Mouse (Mus musculus) embryonic facial prominence, embryonic 14.5 days (tissue): ENCODE measurements at regions not wholly inside any gene's neighbourhood (a gene's known extent, or its start where the extent isn't known, plus 50 kb on each side); places are given as distances from the start of the nearest gene placed in this dataset.

ENCODE experiments used
- ATAC-seq: fragments of 200-750 bp; cut with Nextera tagmentation; 2 replicates; pipeline ENCODE4 v1.8.0; 2017; ENCODE audit warnings: low read depth, moderate number of reproducible peaks, moderate TSS enrichment
- DNase-seq: peaks from one replicate; pipeline ENCODE4 v3.0.0-alpha.2; 2015; ENCODE audit warnings: low spot score
- H3K27ac ChIP-seq: fragments of 300-500 bp; sonication (generic); replicated peaks from 2 replicates; pipeline ENCODE4 v1.5.1; 2014; ENCODE audit warnings: low read depth, mild to moderate bottlenecking, low read length, moderate library complexity
- H3K27me3 ChIP-seq: fragments of 300-500 bp; sonication (generic); replicated peaks from 2 replicates; pipeline ENCODE4 v1.6.1; 2014; ENCODE audit warnings: low read length; ENCODE audit not compliant: control insufficient read depth, insufficient read depth
- H3K36me3 ChIP-seq: fragments of 300-500 bp; sonication (generic); 2 replicates; pipeline ENCODE4 v1.6.1; 2014; ENCODE audit warnings: low read length, mixed read lengths; ENCODE audit not compliant: control insufficient read depth, insufficient read depth
- H3K4me1 ChIP-seq: fragments of 300-500 bp; sonication (generic); 2 replicates; pipeline ENCODE4 v1.6.1; 2014; ENCODE audit warnings: antibody characterized with exemption, low read length; ENCODE audit not compliant: control insufficient read depth, insufficient read depth
- H3K4me2 ChIP-seq: fragments of 300-500 bp; sonication (generic); 2 replicates; pipeline ENCODE4 v1.6.1; 2014; ENCODE audit warnings: low read depth, mild to moderate bottlenecking, low read length, moderate library complexity, mixed read lengths
- H3K4me3 ChIP-seq: fragments of 300-500 bp; sonication (generic); 2 replicates; pipeline ENCODE4 v1.5.1; 2014; ENCODE audit warnings: low read depth, mild to moderate bottlenecking, low read length
- H3K9ac ChIP-seq: fragments of 300-500 bp; sonication (generic); 2 replicates; pipeline ENCODE4 v1.6.1; 2014; ENCODE audit warnings: low read depth, mild to moderate bottlenecking, low read length, moderate library complexity, mixed read lengths
- H3K9me3 ChIP-seq: fragments of 300-500 bp; sonication (generic); 2 replicates; pipeline ENCODE4 v1.6.1; 2016; ENCODE audit warnings: low read length; ENCODE audit not compliant: control insufficient read depth
- WGBS: fragments of 180-500 bp; shearing (Covaris S2); extraction: QIAGEN DNeasy Blood & Tissue Kit; methylation state at CpG from one replicate; pipeline ENCODE4 v1.1.7; 2014; 5-methylcytosine and 5-hydroxymethylcytosine counted together

DNA sequence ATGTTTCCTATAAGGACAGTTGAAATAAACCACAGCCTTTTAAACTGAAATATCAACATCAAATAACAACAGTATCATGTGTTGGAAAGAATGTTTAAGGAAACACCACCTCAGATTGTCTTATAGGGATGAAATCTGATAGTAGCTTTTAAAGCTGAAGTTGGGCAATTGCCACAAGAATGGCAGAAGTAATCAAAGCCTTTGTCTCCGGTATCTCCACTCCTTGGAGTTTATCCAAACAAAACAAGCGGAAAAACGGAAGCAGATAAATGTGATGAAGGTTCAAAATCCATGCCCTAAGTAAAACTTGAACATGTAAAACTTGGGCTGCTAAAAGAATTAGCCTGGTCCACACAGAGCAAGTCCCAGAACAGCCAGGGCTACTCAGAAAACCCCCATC is 93.6 kb downstream of the Rnd3 start:
- 17% methylated on average over 3 of the region's 3 CpGs for WGBS
- peaks cover 8% of the 10 kb centered on the region for H3K4me1 ChIP-seq
- H3K4me3 ChIP-seq, result no peak overlapping the region
- DNase-seq, result peak; percentile 68
- no peaks in the 10 kb centered on the region for H3K36me3 ChIP-seq
- no peak overlapping the region for H3K4me2 ChIP-seq
- H3K9me3 ChIP-seq, result no peaks in the 10 kb centered on the region
- no peak overlapping the region for H3K9ac ChIP-seq
- ATAC-seq, result no peak
- H3K27me3 ChIP-seq, result no peaks in the 10 kb centered on the region
- H3K27ac ChIP-seq, result no peak overlapping the region

DNA sequence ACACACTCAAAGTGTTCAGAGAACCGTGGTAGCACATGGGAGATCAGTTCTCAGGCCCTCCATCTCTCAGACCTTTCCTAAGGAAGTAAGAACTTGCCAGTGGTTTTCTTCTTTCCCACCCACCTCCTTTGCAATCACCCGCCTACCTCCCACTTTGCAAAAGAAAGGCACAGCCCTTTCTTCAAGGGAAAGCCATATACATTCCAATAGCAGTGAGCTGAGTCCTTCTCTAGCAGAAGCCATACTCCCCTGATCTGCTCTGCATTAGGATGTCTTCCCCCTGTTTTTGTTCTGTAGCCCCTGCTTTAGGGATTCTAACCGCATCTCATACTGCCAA is 99.1 kb downstream of the Rnd3 start:
- no peaks in the 10 kb centered on the region for H3K9me3 ChIP-seq
- H3K4me2 ChIP-seq, result no peak overlapping the region
- 67% methylated on average over 3 of the region's 3 CpGs for WGBS

DNA sequence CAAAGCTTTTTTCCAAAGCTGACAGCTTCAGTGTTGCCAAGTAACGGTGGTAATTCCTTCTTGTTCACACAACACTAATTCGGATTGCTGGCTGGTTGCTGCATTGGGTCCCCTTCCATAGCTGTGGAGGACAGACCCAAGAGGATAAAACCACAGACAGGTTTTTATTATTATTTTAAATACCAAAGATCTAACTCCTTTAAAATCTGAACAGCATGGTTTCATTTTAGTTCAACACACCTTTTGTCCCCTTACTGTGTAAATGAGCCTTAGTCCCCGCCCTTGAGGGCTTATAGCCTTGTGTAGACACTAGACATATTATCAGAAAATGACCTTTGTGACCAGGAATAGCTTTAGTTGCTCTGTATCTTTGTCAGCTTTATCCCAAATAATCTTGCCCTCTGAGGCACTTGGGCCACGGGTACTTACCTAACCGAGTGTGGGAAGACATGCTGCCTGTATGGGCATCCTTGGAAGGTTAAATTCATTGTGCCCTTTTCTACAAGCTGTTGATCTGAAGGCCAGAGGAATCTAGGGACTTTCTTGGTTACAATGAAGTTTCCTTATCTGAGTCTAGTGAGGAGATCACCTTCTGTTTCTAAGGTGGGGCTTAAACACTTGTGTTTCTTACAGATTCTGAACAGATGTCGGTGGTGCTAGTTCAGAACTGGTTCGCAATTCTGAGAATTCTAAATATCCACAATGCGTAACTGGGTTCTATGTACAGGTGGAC is 99.6 kb downstream of the Rnd3 start:
- H3K27ac ChIP-seq, result no peak overlapping the region
- H3K36me3 ChIP-seq, result no peaks in the 10 kb centered on the region
- ATAC-seq, result no peak
- H3K9ac ChIP-seq, result no peak overlapping the region
- no peaks in the 10 kb centered on the region for H3K4me1 ChIP-seq
- H3K4me2 ChIP-seq, result no peak overlapping the region
- H3K9me3 ChIP-seq, result no peaks in the 10 kb centered on the region
- no peak overlapping the region for H3K4me3 ChIP-seq
- H3K27me3 ChIP-seq, result no peaks in the 10 kb centered on the region
- WGBS, result 69% methylated on average over 8 of the region's 8 CpGs
- no peak for DNase-seq

More for the DNA sequence above, 99.1 kb downstream of the Rnd3 start:
- Histone ChIP-seq H3K27ac (no peak overlapping the region), H3K27me3 (no peaks in the 10 kb centered on the region), H3K4me1 (no peaks in the 10 kb centered on the region), H3K4me3 (no peak overlapping the region), H3K36me3 (no peaks in the 10 kb centered on the region), H3K9ac (no peak overlapping the region)
- DNase-seq (no peak), ATAC-seq (no peak)

DNA sequence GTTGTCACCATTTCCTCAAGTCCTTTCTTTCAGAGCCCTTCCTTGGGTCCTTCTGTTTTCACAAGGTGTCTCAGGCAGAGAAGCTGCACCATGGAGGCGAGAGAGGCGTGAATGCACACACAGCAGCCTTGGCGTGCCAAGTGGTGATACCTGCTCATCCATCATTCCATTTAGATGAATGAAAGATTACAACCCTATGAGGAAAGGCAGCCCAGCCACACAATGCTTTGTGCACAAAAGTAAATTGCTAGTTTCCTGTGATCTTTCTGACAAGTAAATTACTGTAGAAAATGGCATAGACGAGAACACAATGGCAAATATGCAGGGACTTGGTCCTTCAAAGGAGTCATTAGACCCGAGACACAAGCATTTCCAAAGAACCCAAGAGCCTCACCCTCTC is 101.4 kb downstream of the Rnd3 start:
- WGBS, result 69% methylated on average over 5 of the region's 5 CpGs
- ATAC-seq (no peak), DNase-seq (peak; percentile 30)
- no peaks in the 10 kb centered on the region for H3K4me1 ChIP-seq
- H3K27me3 ChIP-seq, result no peaks in the 10 kb centered on the region
- H3K36me3 ChIP-seq, result no peaks in the 10 kb centered on the region
- H3K9ac ChIP-seq, result no peak overlapping the region
- no peak overlapping the region for H3K4me2 ChIP-seq
- H3K4me3 ChIP-seq, result no peak overlapping the region
- H3K27ac ChIP-seq, result no peak overlapping the region
- no peaks in the 10 kb centered on the region for H3K9me3 ChIP-seq

DNA sequence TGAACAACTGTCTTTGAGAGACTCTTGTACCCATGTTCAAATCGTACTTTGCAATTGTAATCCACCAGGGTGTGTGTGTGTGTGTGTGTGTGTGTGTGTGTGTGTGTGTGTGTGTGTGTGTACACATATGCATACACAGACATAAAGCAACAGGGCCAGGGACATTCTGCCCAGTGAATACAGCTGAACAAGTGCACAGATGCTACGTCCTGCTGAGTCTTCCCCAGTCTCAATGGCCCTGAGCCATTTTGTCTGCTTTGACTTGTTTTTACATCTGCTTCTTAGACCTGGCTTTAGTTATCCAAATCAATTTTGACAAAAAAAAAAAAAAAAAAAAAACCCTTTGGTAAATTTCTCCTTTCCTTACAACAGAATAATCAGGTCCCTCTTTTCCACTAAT is 103.3 kb downstream of the Rnd3 start:
- H3K4me3 ChIP-seq, result no peak overlapping the region
- H3K36me3 ChIP-seq, result no peaks in the 10 kb centered on the region
- no peak overlapping the region for H3K27ac ChIP-seq
- H3K27me3 ChIP-seq, result no peaks in the 10 kb centered on the region
- ATAC-seq (no peak), DNase-seq (no peak)
- WGBS, result 75% methylated on average over 2 of the region's 2 CpGs
- H3K9ac ChIP-seq, result no peak overlapping the region
- H3K9me3 ChIP-seq, result no peaks in the 10 kb centered on the region
- no peak overlapping the region for H3K4me2 ChIP-seq
- no peaks in the 10 kb centered on the region for H3K4me1 ChIP-seq

DNA sequence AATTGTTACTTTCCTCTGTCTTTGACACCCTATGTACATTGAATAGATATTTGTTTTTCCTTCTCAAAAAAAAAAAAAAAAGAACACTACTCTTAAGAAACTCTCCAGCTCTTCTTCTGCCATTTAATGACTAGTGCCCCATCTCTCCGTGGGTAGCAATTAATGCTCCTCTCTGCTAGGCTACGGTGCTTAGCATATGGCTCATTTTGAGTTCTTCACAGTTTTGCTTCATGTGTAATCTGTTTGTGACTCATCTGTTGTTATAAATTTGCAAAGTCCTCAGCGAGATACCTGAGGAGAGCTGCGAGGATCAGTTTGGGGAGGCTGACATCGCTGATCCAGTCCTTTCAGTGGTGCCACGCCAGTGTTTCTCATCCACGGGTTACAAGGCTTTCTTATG is 107.8 kb downstream of the Rnd3 start:
- WGBS, result 43% methylated on average over 7 of the region's 7 CpGs
- DNase-seq (no peak), ATAC-seq (no peak)
- H3K27me3 ChIP-seq, result no peaks in the 10 kb centered on the region
- H3K27ac ChIP-seq, result no peak overlapping the region
- H3K4me1 ChIP-seq, result 0 out of 2 replicates have a peak, but pooled peaks cover 2% of the 10 kb centered on the region
- no peaks in the 10 kb centered on the region for H3K36me3 ChIP-seq
- no peak overlapping the region for H3K9ac ChIP-seq
- H3K9me3 ChIP-seq, result no peaks in the 10 kb centered on the region
- no peak overlapping the region for H3K4me3 ChIP-seq
- no peak overlapping the region for H3K4me2 ChIP-seq

DNA sequence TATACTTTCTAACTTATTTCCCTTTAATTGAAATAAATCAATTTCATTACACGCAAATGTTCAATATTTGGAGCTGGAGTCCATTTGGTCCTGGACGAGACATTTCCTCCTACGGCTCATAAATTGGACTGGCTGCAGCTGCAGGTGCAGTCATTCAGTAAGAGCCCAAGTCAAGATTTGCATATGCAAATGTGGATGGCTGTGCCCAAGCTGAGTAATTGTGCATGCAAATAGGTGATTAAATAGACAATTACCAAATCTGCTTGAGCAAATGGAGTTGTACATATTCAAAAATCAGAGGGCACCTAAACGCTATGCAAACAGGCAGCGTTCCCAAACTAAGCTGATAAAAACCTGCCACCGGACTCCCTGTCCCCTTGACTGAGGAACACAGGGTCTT is 110.2 kb downstream of the Rnd3 start:
- Histone ChIP-seq H3K4me3 (no peak overlapping the region), H3K9ac (no peak overlapping the region), H3K36me3 (no peaks in the 10 kb centered on the region), H3K27ac (no peak overlapping the region), H3K9me3 (no peaks in the 10 kb centered on the region), H3K4me2 (no peak overlapping the region), H3K27me3 (no peaks in the 10 kb centered on the region), H3K4me1 (0 out of 2 replicates have a peak, but pooled peaks cover 3% of the 10 kb centered on the region)
- WGBS, result 76% methylated on average over 6 of the region's 6 CpGs
- no peak for ATAC-seq
- DNase-seq, result no peak

DNA sequence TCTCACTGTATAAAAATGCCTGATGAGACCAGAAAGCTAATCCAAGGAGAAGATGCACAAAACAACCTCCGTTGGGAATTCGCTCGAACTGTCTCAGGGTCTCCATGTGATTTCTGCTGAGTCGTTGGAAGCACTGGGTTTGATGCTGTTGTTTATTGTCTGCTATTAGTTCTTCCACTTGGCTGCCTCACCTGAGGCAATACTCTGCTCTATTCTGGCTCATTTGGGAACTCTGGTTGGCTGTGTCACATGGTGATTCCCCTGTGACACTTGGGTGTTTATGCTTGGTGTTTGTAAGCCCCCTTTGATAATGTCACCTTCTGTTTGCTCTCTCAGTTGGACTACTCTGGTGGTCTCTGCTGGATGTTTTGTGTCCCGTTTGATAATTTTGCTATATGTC is 111.9 kb downstream of the Rnd3 start:
- 75% methylated on average over 5 of the region's 5 CpGs for WGBS

DNA sequence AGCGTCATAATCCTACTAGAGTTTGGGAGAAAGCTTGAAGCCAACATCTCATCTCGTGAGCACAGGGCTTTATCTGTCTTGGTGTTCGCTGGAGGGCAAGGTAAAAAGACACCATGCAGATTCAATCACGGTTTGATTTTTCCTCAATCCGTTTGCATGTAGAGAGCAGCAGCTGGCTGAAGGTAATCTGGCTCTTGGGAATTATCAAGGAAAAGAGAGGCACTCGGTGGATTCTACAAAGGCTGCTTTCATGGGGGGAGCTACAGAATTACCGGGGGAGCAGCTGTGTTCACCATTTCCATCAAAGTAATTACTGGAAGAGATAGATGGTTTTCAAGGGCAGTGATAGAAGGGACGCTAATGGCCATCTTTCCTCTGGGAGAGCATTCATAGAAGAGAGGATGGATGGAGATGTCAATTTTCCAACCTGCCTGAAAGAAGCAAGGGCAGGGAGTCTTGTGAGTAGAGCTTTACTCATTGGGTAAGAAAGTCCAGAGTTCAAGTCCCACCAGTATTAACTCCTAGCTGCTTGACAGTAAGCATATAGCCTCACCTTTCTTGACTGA is 112.6 kb downstream of the Rnd3 start:
- H3K4me1 ChIP-seq, result 0 out of 2 replicates have a peak, but pooled peaks cover 3% of the 10 kb centered on the region
- H3K9me3 ChIP-seq, result no peaks in the 10 kb centered on the region
- no peak overlapping the region for H3K9ac ChIP-seq
- DNase-seq (no peak), ATAC-seq (0 out of 2 replicates have a peak, but pooled peaks have one; percentile 15)
- H3K27ac ChIP-seq, result no peak overlapping the region
- WGBS, result 59% methylated on average over 8 of the region's 8 CpGs
- no peaks in the 10 kb centered on the region for H3K36me3 ChIP-seq
- H3K27me3 ChIP-seq, result no peaks in the 10 kb centered on the region
- H3K4me2 ChIP-seq, result no peak overlapping the region
- no peak overlapping the region for H3K4me3 ChIP-seq

More for the DNA sequence above, 111.9 kb downstream of the Rnd3 start:
- Histone ChIP-seq H3K4me2 (no peak overlapping the region), H3K4me3 (no peak overlapping the region), H3K9ac (no peak overlapping the region), H3K27ac (no peak overlapping the region), H3K9me3 (no peaks in the 10 kb centered on the region), H3K36me3 (no peaks in the 10 kb centered on the region), H3K4me1 (0 out of 2 replicates have a peak, but pooled peaks cover 3% of the 10 kb centered on the region), H3K27me3 (no peaks in the 10 kb centered on the region)
- no peak for ATAC-seq
- no peak for DNase-seq
